Mouse (Mus musculus) adrenal gland, adult 18-20 months (tissue): ENCODE measurements around the gene Klhl9. TPM values are rescaled to one million over a fixed set of nuclear protein-coding genes. Genes with fewer than 3 reads are reported as not detected.

ENCODE experiments used
- DNase-seq, 2 experiments: peaks; one replicate each; pipeline ENCODE4 v3.0.0; 2021 to 2022; ENCODE audit warnings: low spot score in 2 of 2
- total RNA-seq, 2 experiments: library from RNA; stranded (reverse); gene quantifications; 1 replicate in 1 of 2; 2 replicates in 1 of 2; pipeline ENCODE4 v1.2.3; 2021

Klhl9 gene
- total RNA-seq, 2 experiments from 2014 or later = 77.8 to 85.0 TPM

DNA sequence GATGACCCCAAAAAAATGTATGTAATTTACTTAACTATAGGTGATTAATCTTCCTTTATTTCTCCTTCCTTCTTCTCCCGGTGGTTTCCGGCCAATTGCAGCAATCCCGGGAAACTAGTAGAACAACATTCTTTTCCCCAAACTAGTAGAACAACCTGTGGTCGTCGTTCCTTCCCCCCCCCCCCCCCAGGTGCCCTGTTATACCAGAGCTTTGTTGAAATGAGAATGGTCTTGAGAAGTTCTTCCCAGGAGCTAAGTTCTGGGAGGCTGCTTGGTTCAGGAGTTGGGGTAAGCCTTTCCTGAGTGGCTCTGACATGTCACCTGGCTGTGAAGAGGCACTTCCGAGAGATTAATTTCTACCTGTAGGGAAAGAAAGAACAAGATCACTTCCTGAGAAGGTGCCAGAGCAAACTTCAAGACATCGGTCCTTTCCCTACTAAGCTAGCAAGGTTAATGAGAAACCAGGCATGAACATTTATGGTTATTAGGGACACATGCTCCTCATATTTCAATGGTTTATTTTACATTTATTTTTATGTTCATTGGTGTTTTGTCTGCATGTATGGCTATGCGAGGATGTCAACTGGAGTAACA lies 1.3 kb upstream of the Klhl9 start:
- DNase-seq = no peak

DNA sequence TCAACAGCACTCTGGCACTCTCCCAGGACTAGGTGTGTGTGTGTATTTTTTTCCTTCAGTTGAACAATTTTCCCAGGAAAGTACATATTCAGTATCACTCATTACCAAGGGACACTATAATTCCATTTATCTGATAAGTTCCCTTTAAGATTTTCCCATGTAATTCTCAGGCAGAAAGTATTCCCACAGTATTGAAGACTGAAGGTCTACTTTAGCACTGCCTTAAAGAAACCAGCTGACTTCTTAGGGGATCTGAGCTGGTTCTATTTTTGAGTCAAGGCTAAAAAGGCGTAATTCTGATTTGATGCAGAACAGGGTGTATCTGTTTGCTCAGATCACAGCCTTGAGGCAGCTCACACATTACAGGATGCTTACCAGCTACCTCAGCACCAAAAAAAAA lies 3.5 kb downstream of the Klhl9 start:
- DNase-seq = no peak

DNA sequence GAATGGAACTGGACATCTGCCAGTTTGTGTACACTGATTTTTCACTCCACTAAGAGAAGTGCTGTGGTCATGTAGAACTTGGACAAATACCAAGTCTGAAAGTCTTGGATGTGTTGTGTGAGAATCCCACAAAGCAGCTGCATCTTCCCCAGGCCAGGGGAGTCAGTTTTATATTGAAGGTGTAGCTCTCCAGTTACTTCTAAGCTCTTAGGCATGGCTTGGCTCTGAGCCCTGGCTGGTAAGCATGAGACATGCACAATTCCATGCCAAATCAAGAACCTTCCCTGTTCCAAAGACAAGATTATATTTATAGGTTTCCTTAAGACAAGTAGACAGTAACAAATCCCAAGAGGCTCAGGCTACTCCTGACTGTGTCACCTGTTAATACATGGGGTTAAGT lies 7.2 kb downstream of the Klhl9 start:
- no peak for DNase-seq

DNA sequence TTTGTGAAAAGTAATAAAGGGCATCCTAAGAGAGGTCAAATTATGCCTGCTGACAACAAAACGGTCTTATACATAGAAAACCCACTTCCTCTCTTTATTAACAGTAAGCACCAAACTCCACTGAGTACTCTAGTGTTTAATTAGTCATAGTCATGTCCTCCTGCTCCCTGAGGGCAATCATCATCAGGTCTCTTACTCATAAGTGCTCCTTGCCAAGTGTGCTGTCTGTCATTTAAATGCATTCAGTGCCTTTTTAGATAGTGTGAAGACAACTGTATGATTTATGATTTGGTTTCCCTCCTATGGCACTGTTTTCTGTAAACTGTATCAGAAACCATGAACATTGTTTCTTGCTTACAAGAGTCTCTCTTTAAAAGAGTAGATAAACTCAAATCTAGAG lies 8.0 kb downstream of the Klhl9 start:
- no peak for DNase-seq

DNA sequence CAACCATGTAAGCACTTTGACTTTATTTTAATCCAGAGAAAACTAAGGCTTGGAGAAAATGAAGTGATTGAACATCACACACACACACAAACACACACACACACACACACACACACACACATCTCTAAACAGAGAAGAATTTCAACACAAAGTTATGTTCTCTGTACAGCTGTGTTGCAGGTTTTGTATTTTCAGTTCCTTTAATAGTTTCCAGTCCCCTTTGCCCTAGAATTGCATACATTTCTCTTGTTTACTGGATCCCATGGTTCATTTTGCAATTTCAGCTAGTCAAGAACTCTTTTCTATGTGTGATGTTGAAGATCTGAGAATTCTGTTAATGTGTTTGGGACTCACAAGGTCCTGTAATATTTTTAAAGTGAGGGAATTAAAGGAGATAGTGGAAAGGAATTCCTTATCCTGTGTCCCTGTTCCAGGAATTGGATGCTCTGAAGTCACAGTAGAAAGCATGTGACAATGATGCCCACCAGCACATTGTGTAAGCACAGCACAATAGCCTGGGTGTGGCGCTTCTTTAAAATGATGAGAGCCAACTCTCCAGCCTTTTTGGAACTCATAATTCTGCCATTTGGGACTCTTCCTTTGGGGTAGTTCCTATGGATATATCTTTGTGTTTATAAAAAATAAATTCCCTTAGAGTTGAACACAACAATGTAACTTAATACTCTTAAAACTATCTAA lies 15.0 kb downstream of the Klhl9 start:
- no peak for DNase-seq

DNA sequence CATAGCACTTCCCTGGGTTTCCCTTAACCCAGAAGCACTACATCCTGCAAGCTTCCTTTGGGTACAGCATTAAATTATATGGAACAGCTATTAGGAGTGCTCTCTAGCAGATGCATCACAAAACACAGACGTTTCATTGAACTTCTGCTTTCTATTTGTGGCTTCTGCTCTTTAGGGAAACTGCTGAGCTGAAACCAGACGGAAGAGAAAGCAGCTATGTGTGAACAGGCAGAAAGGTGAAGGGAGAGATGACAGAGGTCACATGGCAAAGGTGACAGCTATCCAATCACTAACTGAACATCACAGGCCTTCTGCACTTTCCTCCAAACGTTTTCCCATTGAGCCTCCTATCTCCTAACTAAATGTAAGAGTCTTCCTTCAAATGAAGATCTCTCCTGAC lies 16.3 kb downstream of the Klhl9 start:
- DNase-seq = no peak

DNA sequence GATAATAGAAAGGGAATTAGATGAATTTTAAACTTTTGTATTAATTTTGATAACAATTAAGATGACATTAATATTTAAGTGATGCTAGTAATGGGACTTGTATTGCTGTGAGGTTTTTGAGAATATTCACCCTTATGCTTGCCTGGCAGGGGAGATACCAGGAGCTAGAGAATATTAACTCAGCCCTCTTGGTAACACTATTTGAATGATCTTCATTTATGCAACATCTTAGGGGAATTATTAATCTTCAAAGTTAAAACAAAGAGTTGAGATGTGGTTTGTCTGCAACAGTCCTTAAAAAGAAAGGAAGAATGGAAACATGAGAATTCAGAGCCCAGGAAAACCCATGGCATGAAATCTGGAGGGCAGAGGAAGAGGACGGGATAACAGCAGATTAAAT lies 23.0 kb downstream of the Klhl9 start:
- DNase-seq = no peak

DNA sequence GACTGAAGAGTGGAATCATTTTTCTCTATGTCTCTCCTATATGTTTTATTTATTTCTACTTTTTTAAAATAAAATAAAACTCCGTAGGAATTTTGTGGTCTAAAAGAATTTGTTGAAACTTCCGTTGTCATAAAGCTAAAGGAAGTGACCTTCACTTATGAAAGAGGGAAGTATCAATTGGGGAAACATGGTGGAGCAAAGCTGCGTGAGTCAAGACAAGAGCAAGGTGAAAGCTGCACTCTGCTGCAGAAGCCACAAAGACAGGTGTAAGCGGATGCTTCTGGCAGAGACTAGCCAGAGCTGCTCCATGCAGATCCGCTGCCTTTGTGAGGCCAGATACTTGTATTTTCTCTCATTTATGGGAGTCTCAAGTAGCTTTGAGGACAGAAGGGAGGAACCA lies 23.5 kb downstream of the Klhl9 start:
- no peak for DNase-seq

DNA sequence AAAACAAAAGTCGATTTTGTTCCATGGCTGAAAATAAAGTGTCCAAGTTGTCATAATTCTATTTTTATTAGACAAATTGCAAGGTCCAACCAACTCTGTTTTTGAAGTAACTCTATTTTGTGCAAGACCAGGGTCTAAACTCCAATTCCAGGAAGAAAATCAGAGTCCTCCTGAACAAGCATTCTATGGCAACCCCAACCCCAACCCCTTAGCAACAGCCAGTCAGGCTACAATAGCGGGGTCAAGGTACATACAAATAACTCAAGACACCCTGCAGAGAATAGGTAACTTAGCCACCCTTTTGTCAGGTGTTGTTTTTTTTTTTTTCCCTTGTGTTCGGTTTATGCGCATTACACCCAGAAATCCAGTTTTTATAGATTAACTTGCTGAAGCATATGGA lies 24.5 kb downstream of the Klhl9 start:
- DNase-seq = no peak

DNA sequence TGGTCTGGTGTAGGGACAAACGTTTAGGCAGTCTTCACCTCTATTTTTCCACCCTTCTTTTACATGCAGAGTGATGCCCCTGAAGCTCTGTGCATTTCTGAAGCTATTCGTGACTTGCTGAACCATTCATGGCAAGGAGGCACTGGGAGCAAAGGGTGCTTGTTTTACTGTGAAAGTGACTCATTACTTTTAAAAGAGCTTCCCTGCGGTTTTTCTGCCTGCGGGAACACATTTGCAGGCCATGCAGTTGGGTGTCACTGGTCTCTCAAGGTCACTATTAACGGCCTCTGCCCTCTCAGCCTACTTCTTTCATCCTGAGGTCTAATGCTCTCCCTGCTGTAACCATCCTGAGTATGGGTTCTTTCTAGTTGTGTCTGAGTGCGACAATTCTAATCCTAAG lies 25.2 kb downstream of the Klhl9 start:
- no peak for DNase-seq

DNA sequence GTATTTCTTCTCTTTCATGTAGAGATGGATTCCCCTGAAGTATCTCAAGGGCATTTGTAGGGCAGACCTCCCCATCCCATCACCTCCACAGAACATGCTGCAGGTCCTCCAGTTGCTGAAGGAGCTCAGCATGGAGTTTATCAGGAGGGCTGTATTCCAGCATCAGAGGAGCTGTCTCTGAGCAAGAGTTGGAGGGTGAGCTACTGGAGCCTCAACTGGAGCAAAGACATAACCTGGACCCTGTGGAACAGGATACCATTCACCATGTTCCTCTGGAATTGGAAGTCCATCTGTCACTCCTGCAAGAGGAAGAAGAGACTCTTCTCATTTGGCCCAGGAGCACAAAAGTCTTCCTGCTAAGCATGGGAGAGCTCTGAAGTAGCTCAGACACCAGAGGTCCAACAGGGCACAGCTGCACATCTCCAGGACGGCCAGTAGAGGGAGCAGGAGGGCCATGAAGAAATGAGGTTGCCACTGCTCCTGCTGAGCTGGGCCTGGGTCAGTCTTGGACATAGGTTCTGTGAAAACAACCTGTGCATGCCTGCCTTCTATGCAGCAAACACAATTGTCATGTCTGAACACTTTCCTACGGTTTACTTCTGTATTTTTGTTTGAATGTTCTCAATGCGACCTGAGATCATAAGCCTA lies 25.9 kb downstream of the Klhl9 start:
- DNase-seq = peak; percentile 75 to 79

DNA sequence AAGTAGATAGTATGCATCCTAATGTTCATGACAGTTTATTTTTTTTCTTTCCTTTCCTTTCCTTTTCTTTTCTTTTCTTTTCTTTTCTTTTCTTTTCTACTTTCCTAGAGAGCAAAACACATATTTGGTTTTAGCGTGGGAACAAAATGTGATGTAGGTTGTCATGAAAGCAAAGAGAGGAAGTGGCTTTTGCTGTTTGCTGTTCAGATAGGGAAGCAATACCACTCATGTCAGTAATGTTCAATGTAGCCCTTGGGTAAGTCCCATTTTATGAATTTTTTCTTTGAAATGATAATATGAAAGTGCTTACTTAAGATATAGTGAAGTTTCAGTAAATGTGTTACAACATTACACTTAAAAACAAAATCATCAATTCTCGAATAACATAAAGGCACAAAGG lies 28.9 kb downstream of the Klhl9 start:
- no peak for DNase-seq

DNA sequence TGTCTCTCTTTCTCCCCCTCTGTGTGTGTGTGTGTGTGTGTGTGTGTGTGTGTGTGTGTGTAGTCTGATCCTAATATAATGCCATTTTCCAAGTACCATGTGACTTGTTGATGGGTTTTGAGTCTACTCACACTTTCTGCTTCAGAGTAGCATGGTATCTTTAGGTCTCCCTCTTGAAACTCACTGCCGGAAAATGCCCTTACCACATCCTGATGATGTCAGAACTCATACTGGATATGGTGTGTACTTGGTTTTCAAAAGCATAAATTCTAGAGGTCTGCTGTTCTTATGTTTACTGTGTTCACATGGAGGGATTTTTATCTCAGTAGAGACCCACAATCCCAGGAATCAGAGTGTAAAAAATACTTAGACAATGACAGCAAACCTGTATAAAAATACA lies 29.7 kb downstream of the Klhl9 start:
- DNase-seq = no peak

DNA sequence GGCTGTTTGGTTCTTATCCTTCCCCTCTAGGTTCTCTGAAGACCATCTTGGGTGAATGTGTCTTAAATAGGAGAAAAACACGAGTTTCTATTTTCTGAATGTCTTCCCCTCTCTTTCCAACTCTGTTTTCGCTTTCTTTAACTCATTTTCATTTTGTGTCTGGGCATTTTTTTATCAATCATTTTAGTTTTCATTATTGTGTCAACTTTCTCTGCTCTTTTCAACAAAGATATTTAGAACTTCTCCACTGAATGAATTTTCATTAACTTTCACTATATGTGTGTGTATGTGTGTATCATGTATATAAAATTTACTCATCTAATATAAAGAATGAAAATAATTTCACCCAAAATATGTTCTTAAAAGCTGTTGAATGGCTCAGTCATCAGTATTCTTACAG lies 31.0 kb downstream of the Klhl9 start, which contains the start of gene Ifnab:
Gene Ifnab, minus strand, starts transcription at position 101 of the 400 bp plus-strand sequence.
- no peak for DNase-seq

DNA sequence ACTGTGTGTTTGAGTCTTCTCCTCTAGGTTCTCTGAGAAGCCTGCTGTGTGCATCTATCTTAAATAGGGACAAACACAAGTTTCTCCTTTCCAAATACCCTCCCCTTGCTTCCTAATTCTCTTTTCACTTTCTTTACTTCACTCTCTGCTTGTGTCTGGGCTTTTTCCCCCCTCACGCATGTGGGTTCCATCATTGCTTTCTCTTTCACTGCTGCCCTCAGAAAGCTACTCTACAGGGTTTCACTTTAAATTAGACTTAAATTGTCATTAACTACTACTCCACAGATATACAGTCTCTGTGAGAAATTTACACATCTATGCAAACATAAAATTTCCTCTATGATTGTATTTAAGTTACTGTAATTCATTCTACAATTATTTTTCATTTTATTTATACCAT lies 38.5 kb downstream of the Klhl9 start, which contains the start of gene Ifna2:
Gene Ifna2, minus strand, starts transcription at position 101 of the 400 bp plus-strand sequence.
- no peak for DNase-seq

DNA sequence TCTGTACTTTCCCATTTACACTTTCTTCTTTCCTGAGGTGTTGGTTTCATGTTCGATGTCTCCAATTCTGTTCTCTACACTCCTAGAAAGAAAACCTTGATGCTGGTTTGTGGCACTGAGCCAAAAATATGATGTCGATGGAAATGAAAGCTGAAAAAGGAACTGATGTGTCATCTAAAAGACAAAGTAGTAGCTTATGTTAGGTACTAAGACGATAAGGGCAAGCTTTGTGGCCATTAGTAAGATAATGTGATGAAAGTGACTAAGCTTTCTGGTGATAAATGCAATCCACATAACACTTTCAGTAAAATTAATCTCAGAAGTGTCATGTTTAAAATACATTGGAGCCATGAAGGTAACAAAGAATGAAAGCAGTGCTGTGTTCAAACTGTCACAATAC lies 40.9 kb downstream of the Klhl9 start:
- DNase-seq = no peak

DNA sequence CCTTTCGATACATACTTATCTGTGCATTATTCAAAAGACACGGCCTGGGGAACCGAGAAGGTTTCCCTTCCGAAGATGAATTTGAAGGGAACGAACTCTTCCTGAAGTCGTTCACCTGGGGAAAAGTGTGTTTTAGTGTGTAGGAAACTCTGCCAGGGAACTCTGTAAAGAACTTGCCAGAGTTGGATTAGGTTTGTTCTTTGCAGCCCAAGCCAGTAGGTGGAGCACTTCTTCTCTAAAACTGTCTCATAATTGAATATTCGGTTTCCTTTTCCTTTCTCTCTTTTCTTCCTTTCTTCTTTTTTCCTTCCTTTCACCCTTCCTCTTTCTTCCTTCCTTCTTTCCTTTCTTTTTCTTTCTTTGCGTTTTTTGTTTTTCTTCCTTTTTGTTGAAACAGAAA lies 41.9 kb downstream of the Klhl9 start:
- no peak for DNase-seq

DNA sequence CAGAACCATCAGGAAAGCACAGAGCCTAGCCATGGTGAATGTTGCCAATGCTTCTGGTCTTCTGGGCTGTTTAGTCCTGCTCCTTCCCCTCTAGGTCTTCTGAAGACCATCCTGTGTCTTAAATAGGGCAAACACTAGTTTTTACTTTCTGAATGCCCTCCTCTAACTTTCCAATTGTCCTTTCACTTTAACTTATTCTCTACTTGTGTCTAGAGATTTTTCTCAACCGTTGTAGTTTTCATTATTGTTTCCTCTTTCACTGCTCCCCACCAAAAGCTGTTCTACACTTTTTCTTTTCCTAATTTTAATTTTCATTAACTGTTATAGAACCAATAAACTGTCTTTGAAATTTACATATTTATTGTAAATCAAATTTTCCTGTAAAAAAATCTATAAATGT lies 45.4 kb downstream of the Klhl9 start, which contains the start of gene Ifna16:
Gene Ifna16, minus strand, starts transcription at position 101 of the 400 bp plus-strand sequence.
- DNase-seq = no peak
